Mouse (Mus musculus) liver, embryonic 14.5 days (tissue): ENCODE results near the gene Tex21.

Experiments used
- CTCF ChIP-seq: IDR thresholded peaks from 2 replicates; pipeline ENCODE4 v1.5.1; 2016; ENCODE audit warnings: antibody characterized with exemption, low read depth, control low read depth
- EP300 ChIP-seq: IDR thresholded peaks from 2 replicates; pipeline ENCODE4 v1.6.1; 2016; ENCODE audit warnings: antibody characterized with exemption, low read depth

DNA sequence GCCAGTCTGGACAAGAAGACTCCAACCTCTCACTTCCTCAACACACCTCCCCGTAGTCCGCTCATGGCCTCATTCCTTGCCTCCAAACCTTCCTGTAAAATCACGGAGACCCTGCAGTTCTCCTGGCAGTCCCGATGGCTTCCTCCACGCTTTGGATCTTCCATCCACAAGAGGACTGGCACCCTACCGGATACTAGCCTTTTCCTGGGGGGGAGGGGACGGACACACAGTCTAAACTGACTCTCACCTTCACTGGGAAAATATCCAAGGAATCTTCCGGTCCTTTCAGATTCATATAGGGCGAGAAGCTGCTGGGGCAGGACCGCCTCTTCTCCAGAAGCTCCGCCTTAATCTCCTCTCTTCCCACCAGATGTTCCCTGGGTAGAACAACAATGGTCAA lies 29.8 kb downstream of the Tex21 start:
- no peak for TF ChIP-seq CTCF
- TF ChIP-seq EP300, result no peak
